Mouse (Mus musculus): ENCODE data around the gene 1700020L24Rik. TPM values are rescaled to one million over a fixed set of nuclear protein-coding genes. Genes with fewer than 3 reads are reported as not detected.

1700020L24Rik gene
- polyA plus RNA-seq, 1 experiment from 2014 or later, result 1.5 TPM

DNA sequence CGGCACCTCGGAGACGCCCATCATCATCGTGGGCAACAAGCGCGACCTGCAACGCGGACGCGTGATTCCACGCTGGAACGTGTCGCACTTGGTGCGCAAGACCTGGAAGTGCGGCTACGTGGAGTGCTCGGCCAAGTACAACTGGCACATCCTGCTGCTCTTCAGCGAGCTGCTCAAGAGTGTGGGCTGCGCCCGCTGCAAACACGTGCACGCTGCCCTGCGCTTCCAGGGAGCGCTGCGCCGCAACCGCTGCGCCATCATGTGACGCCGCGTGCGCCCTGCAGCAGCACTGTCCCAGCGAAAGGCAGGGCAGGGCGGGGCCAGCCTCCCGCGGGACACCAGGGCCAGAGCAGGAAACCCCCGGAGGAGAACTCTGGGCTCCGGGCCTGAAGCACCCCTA is 18.9 kb upstream of the 1700020L24Rik start:
- no peak for DNase-seq (ENCODE audit: low spot score)
- H3K4me3 ChIP-seq, result peak overlapping the region; percentile 34
- H3K9me3 ChIP-seq, result no peaks in the 10 kb centered on the region
- H3K27me3 ChIP-seq (ENCODE audit: insufficient read depth, poor library complexity, severe bottlenecking), result peaks cover 52% of the 10 kb centered on the region
- H3K36me3 ChIP-seq, result no peaks in the 10 kb centered on the region
- 6% methylated on average over 38 of the region's 38 CpGs for WGBS
- H3K27ac ChIP-seq, result no peak overlapping the region
- peaks cover 6% of the 10 kb centered on the region for H3K4me1 ChIP-seq

DNA sequence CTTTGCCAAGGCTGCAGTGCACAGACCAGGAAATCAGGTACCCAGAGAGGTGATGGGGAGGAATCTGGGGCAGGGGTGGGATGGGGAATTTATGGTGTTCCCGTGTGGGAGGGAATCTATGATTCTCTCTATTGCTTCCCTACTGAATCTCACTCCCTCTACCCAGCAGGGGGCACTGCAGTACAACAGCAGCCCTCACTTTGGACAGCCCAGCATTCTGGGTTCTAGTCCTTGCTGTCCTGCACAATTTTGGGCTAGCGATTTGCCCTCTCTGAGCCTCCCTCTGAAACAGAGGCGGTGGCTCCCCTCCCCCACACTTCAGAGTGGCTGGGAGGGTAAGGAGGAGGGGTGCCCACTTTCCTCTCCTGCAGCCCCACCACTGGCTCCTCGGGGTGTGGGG is 17.1 kb upstream of the 1700020L24Rik start:
- peaks cover 6% of the 10 kb centered on the region for H3K4me1 ChIP-seq
- H3K27me3 ChIP-seq (ENCODE audit: insufficient read depth, poor library complexity, severe bottlenecking), result peaks cover 58% of the 10 kb centered on the region
- no peak overlapping the region for H3K27ac ChIP-seq
- no peaks in the 10 kb centered on the region for H3K9me3 ChIP-seq
- 29% methylated on average over 4 of the region's 4 CpGs for WGBS
- H3K36me3 ChIP-seq, result no peaks in the 10 kb centered on the region
- H3K4me3 ChIP-seq, result no peak overlapping the region
- no peak for DNase-seq (ENCODE audit: low spot score)

DNA sequence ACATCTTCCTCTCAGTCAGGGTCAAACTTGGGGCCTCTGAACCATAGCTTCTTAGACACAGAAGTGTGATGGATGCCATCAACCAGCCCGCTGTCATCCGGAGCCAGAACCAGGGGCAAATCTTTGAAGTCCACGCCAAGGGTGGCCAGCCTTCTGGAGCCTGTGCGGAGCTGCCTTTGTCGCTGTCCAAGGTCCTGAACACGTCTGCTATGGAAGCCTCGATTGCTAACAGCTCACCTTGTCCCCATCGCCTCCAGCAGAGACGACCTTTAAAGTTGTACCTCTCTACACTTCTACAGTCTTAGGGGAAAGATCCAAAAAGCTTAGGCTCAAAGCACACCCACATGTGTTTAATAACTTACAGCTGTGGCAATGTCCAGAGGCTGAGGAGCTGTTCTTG is 16.2 kb upstream of the 1700020L24Rik start:
- no peak overlapping the region for H3K4me3 ChIP-seq
- peak; percentile 88 for DNase-seq (ENCODE audit: low spot score)
- peaks cover 6% of the 10 kb centered on the region for H3K4me1 ChIP-seq
- H3K9me3 ChIP-seq, result no peaks in the 10 kb centered on the region
- no peaks in the 10 kb centered on the region for H3K36me3 ChIP-seq
- H3K27ac ChIP-seq, result no peak overlapping the region
- peaks cover 62% of the 10 kb centered on the region for H3K27me3 ChIP-seq (ENCODE audit: insufficient read depth, poor library complexity, severe bottlenecking)
- 4% methylated on average over 9 of the region's 9 CpGs for WGBS

DNA sequence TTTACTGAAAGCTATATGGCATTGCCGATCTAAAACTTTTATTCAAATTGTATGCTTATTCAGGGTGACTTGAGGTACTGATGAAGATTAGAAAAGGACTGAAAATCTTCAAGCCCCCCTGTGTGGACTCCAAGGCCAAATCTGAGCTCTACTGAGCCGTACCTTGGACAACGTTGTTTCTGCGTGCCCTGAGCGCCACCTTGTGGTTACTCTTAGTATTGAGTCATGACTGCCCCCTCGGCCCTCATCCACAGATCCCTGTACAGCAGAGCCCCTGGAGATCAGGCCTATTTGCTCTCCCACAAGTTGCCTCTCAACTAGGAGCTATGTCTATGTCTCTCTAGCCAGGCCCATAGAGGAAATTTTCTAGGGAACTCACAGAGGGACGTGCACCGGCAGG is 12.8 kb upstream of the 1700020L24Rik start:
- Histone ChIP-seq H3K27me3 (ENCODE audit: insufficient read depth, poor library complexity, severe bottlenecking) (peaks cover 69% of the 10 kb centered on the region), H3K36me3 (no peaks in the 10 kb centered on the region), H3K9me3 (no peaks in the 10 kb centered on the region), H3K4me1 (peaks cover 18% of the 10 kb centered on the region), H3K4me3 (no peak overlapping the region), H3K27ac (no peak overlapping the region)
- 9% methylated on average over 8 of the region's 8 CpGs for WGBS
- DNase-seq (ENCODE audit: low spot score), result no peak

DNA sequence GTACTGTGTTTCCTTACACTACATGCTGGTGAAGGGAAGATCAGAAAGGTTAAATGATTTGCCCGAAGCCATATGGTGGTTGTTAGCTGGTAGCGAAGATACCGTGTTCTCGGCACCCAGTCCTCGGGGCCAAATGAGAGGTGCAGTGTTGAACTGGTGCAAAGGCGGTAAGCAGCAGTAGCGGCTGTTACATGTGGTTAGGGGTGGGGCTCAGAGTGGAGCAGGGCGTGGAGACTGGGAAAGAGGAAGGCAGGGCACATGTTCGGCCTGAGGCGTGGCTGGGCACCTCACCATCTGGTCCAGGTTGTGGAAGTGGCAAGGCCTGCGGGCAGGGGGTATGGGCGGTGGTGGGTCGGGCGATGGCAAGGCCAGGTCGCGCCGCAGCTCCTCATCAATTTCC is 10.5 kb upstream of the 1700020L24Rik start:
- no peak for DNase-seq (ENCODE audit: low spot score)
- WGBS, result 25% methylated on average over 17 of the region's 17 CpGs

DNA sequence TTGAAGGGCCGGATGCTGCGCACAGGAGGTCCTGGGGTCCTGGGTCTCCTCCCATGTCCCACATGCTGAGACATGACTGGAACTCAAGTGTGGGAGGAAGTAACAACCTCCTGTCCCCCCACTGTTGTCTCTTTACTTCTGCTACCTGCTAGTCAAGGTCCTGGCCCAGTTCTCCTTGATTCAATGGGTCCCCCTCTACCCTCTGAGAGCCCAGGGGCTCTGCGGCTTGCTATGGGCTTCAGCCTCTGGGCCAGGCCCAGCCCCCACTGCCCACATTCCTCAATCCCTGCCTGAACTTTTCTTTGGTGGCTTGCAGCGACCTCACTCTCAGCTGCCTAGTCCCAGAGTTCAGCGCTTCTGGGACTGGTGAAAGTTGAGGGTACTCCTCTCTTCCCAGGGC is 8.1 kb upstream of the 1700020L24Rik start, which contains the start of gene Gas2l2:
Gas2l2 (minus strand) TSS at position 101 of the 400 bp plus-strand sequence.
- DNase-seq (ENCODE audit: low spot score), result no peak
- Histone ChIP-seq H3K4me1 (peaks cover 39% of the 10 kb centered on the region), H3K9me3 (no peaks in the 10 kb centered on the region), H3K36me3 (no peaks in the 10 kb centered on the region), H3K27ac (peak within 1 kb of the TSS; percentile 37; the same call in 1 of the 2 replicates), H3K27me3 (ENCODE audit: insufficient read depth, poor library complexity, severe bottlenecking) (peaks cover 46% of the 10 kb centered on the region), H3K4me3 (peak within 1 kb of the TSS; percentile 19; the same call in 1 of the 2 replicates)
- WGBS, result 47% methylated on average over 5 of the region's 5 CpGs

More for the DNA sequence above, 10.5 kb upstream of the 1700020L24Rik start:
- Histone ChIP-seq H3K9me3 (no peaks in the 10 kb centered on the region), H3K27me3 (ENCODE audit: insufficient read depth, poor library complexity, severe bottlenecking) (peaks cover 56% of the 10 kb centered on the region), H3K27ac (no peak overlapping the region), H3K4me1 (peaks cover 32% of the 10 kb centered on the region), H3K4me3 (peak overlapping the region; percentile 45), H3K36me3 (no peaks in the 10 kb centered on the region)

DNA sequence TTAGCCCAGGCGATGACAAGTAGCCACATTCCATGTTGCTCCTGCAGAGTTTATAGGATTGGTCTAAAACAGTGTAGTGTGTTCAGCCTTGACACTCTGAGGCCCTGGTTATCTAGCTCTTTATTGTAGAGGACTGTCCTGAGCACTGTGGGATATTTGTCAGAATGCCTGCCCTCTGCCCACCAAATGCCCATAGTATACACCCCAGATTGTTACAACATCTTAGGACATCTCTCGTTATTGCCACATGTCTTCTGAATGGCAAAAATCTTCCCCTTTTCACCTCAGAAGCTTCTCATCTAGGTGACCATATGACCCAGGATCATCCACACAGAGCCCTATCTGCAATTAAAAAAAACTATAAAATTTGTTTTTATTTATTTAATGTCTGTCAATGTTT is 4.9 kb upstream of the 1700020L24Rik start:
- Histone ChIP-seq H3K4me3 (no peak overlapping the region), H3K27ac (peak overlapping the region; percentile 62; the same call in 1 of the 2 replicates), H3K9me3 (no peaks in the 10 kb centered on the region), H3K4me1 (peaks cover 32% of the 10 kb centered on the region), H3K27me3 (ENCODE audit: insufficient read depth, poor library complexity, severe bottlenecking) (peaks cover 23% of the 10 kb centered on the region), H3K36me3 (no peaks in the 10 kb centered on the region)
- WGBS, result 53% methylated on average over 2 of the region's 2 CpGs
- no peak for DNase-seq (ENCODE audit: low spot score)

DNA sequence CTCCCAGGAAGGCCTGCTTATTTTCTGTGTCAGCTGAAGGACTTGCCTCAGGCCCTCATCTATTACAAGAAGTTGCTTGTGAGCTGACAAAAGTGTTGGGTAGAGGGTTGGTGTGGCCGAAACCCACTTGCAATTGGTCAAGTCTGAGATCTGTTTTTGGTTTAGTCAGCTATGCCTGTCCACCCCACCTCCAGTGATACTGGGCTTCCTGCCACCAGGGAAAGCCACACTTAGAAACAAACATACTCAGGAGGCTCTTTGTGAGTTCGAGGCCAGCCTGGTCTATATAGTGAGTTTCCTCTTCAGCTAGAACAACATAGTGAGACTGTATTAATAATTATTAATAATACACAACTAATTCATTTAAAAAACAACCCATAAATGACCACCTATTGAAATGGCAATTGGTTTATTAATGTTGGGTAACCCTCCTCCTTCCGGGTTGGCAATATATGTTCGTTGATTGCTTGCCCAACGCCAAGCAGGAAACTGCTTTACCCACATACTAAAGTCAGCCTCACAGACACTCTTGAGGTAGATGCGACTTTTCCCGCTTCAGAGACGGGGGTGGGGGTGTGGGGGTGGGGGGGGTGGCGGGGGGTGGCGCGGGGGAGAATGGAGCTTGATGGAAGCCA is 2.1 kb downstream of the 1700020L24Rik start:
- 32% methylated on average over 11 of the region's 11 CpGs for WGBS
- no peaks in the 10 kb centered on the region for H3K36me3 ChIP-seq
- H3K9me3 ChIP-seq, result no peaks in the 10 kb centered on the region
- peak overlapping the region; percentile 78 for H3K4me3 ChIP-seq
- peaks cover 41% of the 10 kb centered on the region for H3K27me3 ChIP-seq (ENCODE audit: insufficient read depth, poor library complexity, severe bottlenecking)
- H3K4me1 ChIP-seq, result peaks cover 45% of the 10 kb centered on the region
- peak overlapping the region; percentile 87 for H3K27ac ChIP-seq
- no peak for DNase-seq (ENCODE audit: low spot score)

DNA sequence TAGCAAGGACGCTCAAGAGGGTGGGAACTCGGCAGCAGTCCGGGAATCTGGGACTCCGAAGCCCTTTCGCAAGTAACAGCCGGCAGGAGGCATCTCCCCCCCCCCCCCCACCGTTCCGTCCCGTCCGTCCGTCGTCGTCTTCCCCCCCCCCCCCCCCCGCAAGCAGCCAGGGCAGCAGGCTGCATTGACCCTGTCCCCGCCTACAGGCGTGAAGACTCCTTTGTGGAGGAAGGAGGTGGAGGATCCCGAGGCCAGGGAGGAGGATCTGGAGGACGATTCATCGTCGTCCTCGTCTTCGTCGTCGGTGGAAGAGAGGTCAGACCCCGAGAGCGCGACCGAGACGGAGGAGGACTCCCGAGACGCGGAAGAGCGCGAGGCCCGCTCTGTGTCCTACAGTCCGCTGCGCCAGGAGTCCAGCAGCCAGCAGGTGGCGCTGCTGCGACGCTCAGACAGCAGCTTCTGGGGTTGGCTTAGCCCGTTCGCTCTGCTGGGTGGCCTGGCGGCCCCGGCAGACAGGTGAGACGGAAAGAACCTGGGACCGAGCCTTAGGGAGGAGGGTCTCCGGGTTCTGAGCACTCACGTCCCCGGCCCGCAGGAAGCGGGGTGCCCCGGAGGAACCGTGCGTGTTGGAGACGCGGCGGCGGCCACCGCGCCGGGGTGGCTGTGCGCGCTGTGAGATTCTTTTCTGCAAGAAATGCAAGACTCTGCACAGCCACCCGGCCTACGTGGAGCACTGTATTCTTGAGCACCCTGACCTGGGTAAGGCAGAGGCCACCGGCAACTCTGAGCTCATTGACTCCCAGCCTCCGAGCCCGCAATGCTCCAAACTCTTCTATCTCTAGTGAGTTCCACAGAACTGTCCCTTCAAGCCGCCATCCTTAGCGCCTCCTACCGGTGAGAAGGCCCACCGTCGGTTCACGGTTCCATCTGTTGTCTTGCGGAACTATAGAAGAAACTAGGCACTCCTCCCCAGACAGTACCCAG is 2.9 kb downstream of the 1700020L24Rik start:
- peaks cover 49% of the 10 kb centered on the region for H3K27me3 ChIP-seq (ENCODE audit: insufficient read depth, poor library complexity, severe bottlenecking)
- peaks cover 52% of the 10 kb centered on the region for H3K4me1 ChIP-seq
- H3K36me3 ChIP-seq, result no peaks in the 10 kb centered on the region
- H3K4me3 ChIP-seq, result peak overlapping the region; percentile 78
- under 1% methylated on average over 61 of the region's 75 CpGs for WGBS
- peak; percentile 92 for DNase-seq (ENCODE audit: low spot score)
- H3K27ac ChIP-seq, result peak overlapping the region; percentile 87
- H3K9me3 ChIP-seq, result no peaks in the 10 kb centered on the region

DNA sequence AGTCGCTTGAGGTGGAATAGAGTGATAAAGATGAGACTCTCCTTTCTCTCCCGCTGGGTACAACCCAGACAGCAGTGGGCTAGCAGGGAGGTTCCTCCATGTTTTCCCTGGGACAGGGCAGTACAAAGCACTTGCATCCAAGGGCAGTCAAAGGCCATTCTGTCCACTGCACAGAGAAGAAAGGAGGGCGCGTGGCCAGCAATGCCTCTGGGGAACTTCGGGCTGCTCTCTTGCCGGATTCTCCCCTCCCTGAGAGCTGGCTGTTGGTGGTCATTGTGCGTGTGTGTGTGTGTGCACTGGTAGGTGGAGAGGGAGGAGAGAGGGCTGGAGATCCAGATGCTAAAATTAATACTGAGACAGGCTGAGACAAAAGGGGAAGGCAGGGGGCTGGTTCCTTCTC is 3.8 kb downstream of the 1700020L24Rik start:
- H3K36me3 ChIP-seq, result no peaks in the 10 kb centered on the region
- H3K27ac ChIP-seq, result peak overlapping the region; percentile 87
- peaks cover 58% of the 10 kb centered on the region for H3K27me3 ChIP-seq (ENCODE audit: insufficient read depth, poor library complexity, severe bottlenecking)
- DNase-seq (ENCODE audit: low spot score), result no peak
- H3K9me3 ChIP-seq, result no peaks in the 10 kb centered on the region
- H3K4me1 ChIP-seq, result peaks cover 52% of the 10 kb centered on the region
- H3K4me3 ChIP-seq, result peak overlapping the region; percentile 78
- 38% methylated on average over 7 of the region's 7 CpGs for WGBS

DNA sequence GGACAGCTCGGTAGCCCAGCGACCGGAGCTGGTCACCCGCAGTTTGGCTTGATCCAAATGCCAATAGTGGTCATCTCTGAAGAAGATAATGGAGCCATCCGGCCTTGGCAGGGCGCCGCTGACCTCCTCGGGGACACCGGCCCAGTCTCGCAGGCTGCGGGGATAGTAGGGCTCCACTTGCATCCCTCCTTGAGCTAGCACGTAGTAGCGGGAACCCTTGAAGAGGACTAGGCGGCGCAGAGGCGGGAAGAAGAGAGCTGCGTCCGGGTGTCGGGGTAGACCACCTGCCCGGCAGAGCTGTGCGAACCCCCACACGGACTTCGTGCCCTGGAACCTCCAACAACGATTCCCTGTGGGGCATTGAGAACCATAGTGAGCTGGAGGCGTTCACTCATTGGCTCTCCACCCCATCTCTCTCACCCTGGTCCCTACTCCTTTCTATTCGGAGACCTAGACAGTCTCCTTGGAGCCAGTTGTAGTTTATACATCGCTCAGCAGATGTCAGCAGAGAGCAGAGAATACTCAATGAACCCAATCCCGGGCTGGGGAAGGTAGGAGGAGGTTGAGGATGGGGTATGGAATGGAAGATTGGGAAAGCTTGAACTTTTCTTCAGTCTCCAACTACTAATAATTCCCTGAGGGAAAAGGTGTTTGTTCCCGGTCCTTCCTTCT is 5.3 kb downstream of the 1700020L24Rik start:
- Histone ChIP-seq H3K27me3 (ENCODE audit: insufficient read depth, poor library complexity, severe bottlenecking) (peaks cover 66% of the 10 kb centered on the region), H3K4me1 (peaks cover 64% of the 10 kb centered on the region)

DNA sequence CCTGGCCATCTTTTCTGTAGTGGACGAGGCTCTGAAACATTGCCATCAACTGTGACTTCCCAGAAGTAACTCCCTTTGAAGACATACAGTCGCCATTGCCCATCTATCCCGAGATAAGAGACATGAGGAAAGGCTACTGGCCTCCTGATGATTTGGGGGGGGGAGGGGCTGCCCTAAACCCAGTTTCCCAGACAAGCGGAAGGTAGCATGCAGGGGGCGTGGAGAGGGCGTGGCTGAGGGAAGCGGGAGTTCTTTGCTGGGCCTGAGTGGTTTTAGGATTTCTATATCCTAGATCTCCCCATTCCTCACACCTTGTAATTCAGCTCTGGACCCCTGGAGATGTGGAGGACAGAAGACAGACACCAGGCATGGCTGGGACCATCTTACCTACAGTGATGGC is 6.3 kb downstream of the 1700020L24Rik start:
- H3K36me3 ChIP-seq, result no peaks in the 10 kb centered on the region
- peaks cover 66% of the 10 kb centered on the region for H3K27me3 ChIP-seq (ENCODE audit: insufficient read depth, poor library complexity, severe bottlenecking)

More for the DNA sequence above, 5.3 kb downstream of the 1700020L24Rik start:
- WGBS, result 10% methylated on average over 29 of the region's 29 CpGs
- Histone ChIP-seq H3K4me3 (peak overlapping the region; percentile 39), H3K27ac (no peak overlapping the region), H3K36me3 (no peaks in the 10 kb centered on the region), H3K9me3 (no peaks in the 10 kb centered on the region)
- peak; percentile 89 for DNase-seq (ENCODE audit: low spot score)

More for the DNA sequence above, 6.3 kb downstream of the 1700020L24Rik start:
- Histone ChIP-seq H3K4me3 (peak overlapping the region; percentile 52), H3K27ac (no peak overlapping the region), H3K9me3 (no peaks in the 10 kb centered on the region), H3K4me1 (peaks cover 75% of the 10 kb centered on the region)
- no peak for DNase-seq (ENCODE audit: low spot score)
- 4% methylated on average over 7 of the region's 7 CpGs for WGBS

All from heart, embryonic 10.5 days (tissue).